Mouse (Mus musculus) left cerebral cortex, postnatal 25 days (tissue): ENCODE measurements around the gene St7. TPM values are rescaled to one million over a fixed set of nuclear protein-coding genes. Genes with fewer than 3 reads are reported as not detected.
A peak's percentile ranks its signal among the peaks of the same experiment; 100 is the strongest.

Experiments used
- DNase-seq, 2 experiments: peaks; one replicate each; pipeline ENCODE4 v3.0.0; 2022; ENCODE audit warnings: low spot score in 2 of 2, mixed read lengths in 1 of 2
- intact Hi-C: fragments of 180-260 bp; cut with DNase I; formaldehyde crosslinking; loops from one replicate; pipeline ENCODE4 v1.15.1; 2025
- total RNA-seq, 2 experiments: library from RNA; stranded (reverse); gene quantifications; 2 replicates each; pipeline ENCODE4 v1.2.3; 2021

Gene St7
- total RNA-seq, 2 experiments from 2014 or later = 34.1 to 34.4 TPM

GRCm38 (mm10) chr6:17797271-17797713, 104.6 kb downstream of the St7 start:
- intact Hi-C loops = no loop called here
- DNase-seq = peak in 1 of 2 experiments; percentile 20

GRCm38 (mm10) chr6:17800694-17801093, 108.0 kb downstream of the St7 start:
- intact Hi-C loops = no loop called here
- no peak for DNase-seq

DNA sequence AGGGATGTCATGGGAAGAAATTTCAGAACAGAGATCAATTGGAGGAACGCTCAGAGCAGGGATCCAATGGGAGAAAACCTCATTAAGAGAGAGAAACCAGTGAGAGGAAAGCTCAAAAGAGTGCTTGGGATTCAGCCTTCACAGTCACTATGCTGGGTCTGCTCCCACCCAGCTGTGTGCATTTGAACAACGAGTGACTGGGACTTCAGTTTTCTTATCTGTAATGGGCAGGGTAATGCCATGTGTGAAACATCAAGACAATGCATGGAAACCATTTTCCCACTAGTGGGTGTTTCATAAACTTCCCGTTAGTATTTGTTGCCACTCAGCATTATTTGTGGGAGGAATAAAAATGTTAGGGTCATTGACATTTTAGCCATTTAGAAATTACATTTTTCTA, 111.7 kb downstream of the St7 start:
- intact Hi-C loops = no loop called here
- no peak for DNase-seq

- intact Hi-C loops = no loop called here
- no peak for DNase-seq
Observed at GRCm38 (mm10) chr6:17806569-17806968, 113.8 kb downstream of the St7 start.

DNA sequence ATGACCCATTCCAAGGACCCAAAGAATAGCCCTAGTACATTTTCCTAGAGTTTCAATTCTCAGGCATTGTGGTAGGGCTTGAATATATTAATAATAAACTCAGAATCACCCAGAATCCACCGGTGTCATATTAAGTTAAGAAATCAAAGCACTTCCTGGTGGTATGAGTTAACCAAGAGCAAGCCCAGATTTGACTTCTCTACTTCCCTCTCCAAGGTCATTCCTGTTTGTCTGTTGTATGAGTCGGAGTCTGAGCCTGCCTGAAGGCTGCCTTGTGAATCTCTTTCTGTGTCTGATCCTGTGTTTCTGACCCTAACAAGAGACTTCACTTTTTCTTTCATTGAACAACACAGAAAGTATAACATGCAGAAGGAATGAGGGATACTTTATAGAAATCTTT, 118.3 kb downstream of the St7 start:
- intact Hi-C loops = no loop called here
- DNase-seq = no peak

DNA sequence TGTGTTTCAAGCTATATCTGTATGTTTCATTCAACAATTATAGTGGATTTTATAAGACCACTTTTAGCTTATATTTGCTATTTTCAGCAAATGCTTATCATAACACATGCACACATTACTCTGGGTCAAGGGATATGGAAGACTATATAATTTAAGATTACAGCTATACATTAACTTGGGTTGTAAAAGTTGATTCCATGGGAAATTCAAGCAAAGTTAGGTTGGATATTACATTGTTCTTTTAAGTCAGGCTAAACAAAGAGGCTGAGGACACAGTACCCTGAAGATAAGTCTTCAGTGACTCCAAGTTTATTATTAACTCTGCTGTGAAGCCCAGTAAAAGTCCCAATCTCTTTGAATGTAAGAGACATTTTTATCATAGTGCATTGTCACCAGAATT, 118.8 kb downstream of the St7 start:
- DNase-seq = no peak
- intact Hi-C loops = no loop called here

DNA sequence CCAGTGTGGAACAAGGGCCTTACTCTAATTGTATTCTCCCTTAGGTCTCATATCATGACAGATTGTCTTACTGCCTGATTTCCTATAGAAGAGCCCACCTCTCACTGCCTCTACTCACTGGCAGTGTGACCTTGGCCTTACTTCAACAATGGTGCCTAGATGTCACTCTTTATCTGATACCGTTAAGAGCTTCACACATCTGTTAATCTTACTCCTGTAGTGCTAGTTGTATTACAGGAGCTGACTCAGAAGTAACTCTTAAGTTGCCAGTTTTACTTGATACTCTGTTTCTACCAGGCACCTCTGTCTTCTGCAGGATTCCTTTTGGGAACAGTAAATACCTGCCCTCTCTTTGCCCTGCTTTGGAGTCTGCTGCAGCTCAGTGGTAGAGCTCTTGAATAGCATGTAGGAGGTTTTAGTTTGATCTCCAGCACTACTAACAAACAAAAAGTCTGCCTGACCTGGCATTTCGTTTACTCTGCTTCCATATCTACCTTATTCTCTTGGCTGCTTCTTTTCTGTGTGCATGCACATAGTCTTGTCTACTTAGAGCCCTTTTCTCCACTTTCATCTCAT, 121.4 kb downstream of the St7 start:
- intact Hi-C loops = no loop called here
- no peak for DNase-seq

- intact Hi-C loops = no loop called here
- DNase-seq = no peak
Observed at GRCm38 (mm10) chr6:17816865-17817435, 124.2 kb downstream of the St7 start.

DNA sequence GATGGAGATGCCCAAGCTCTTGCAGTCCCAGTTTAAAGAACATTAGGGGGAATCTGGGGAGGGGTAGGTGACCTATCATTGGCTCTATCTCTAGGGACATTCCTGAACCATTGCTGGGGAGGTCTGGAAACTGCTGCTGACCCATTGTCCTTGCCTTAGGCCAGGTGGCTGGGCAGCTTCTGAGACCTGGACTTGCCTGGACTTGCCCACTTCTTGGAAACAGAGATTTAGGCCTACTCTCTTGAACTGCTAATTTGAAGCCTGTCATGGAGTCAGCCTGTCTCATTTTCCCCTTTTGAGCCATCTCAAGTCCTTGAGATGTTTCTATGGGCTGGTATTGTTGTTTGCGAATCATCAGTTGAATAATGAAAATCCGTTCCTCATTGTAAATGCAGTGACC, 130.9 kb downstream of the St7 start:
- intact Hi-C loops = no loop called here
- DNase-seq = no peak

DNA sequence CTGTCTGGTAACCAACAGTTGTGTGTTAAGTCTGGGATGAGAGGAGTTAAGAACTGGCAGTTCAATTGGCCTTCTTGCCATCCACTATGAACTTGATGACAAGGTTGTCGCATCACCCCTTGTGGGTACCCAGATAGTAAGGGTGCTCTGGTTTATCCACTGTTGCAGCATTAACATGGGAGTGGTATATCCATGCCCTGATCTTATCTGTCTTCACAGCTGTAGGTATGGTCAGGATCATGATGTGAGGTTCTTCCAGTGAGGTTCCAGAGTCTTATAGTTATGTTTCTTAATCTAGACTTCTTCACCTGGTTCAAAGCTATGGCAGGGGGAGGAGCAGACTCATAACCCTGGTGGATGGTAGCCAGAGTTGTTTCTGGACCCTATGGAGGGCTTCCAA, 132.0 kb downstream of the St7 start:
- DNase-seq = no peak
- intact Hi-C loops = loop anchor here (5.0 kb wide), 1 partner anchor 72 kb away; no protein-coding TSS in a partner anchor

DNA sequence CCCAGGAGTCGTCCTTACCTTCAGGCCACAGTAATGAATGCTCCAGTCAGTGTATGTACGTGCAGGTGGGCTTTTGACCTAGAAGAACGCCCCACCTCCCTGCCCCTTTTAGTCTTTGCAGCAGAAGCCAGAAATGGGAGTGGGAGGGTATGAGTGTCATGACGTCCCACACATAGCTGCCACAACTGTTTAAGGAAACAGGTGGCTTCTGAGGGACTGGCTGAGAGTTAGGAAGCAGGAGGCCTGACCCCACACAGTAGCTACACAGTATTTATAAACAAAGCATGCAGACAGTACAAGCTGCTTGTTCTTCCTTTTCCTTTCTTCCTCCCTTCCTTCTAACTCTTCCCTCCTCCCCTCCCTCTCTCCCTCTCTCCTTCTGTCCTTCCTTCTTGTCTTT, 135.6 kb downstream of the St7 start:
- no peak for DNase-seq
- intact Hi-C loops = loop anchor here (5.0 kb wide), 1 partner anchor 76 kb away; no protein-coding TSS in a partner anchor

DNA sequence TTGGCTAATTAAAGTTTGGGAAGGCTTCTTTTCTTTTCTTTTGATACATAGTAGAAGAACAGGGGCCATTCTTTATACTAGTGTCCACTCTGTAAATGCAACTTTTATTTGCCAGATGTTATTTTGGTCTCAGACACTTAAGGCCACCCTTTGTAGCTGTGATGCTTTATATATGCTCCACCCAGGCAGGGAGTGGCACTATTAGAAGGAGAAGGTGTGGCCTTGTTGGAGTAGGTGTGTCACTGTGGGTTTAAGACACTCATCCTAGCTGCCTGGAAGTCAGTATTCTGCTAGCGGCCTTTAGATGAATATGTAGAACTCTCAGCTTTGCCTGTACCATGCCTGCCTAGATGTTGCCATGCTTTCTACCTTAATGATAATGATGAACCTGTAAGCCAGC, 137.2 kb downstream of the St7 start:
- intact Hi-C loops = loop anchor here (5.0 kb wide), 1 partner anchor 78 kb away; no protein-coding TSS in a partner anchor
- no peak for DNase-seq

- intact Hi-C loops = loop anchor here (2.0 kb wide), 1 partner anchor 108 kb away; no protein-coding TSS in a partner anchor
- DNase-seq = peak; percentile 52 to 71
Observed at GRCm38 (mm10) chr6:17834493-17834892, 141.8 kb downstream of the St7 start.

DNA sequence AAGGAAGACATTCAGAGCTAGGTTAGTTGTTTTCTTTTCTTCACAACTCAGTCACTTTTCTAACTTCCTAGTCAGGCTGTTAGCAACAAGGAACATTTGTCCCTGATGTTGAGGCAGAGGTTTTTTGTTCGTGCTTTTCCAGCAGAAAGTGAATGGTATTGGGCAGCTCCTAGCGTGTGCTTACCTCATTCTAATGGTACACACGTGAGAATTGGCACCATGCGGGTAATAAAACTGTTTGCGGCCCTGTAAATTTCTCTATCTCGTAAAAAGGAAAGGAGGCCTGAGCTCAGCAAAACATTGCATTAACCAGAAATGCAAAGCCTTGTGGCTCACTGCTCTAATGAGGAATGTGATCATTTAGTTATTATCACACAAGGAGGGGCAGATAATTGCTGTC, 143.0 kb downstream of the St7 start:
- intact Hi-C loops = loop anchor here (2.0 kb wide), 1 partner anchor 109 kb away; no protein-coding TSS in a partner anchor
- no peak for DNase-seq

- DNase-seq = no peak
- intact Hi-C loops = no loop called here
Observed at GRCm38 (mm10) chr6:17837676-17838075, 144.9 kb downstream of the St7 start.

DNA sequence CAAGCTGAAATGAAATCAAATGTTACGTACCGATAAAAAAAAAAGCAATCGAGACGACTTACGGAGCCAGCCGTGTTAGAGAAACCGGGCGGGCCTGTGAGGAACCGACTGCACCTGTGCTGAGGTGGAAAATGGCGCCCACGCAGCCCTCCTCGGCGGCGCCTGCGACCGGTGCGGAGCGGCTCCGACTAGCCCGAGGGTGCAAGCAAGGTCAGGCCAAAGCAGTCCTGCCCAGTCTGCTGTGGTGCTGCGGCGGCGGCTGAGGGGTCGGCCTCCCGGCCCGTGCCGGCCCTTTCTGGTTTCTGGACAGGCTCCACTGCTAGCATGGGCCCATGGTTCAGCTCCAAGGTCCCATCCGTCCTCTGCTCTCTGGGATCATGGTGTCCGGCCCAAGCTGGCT, 147.7 kb downstream of the St7 start:
- intact Hi-C loops = loop anchor here (10.0 kb wide), 1 partner anchor 816 kb away; no protein-coding TSS in a partner anchor
- DNase-seq = peak in 1 of 2 experiments; percentile 14

DNA sequence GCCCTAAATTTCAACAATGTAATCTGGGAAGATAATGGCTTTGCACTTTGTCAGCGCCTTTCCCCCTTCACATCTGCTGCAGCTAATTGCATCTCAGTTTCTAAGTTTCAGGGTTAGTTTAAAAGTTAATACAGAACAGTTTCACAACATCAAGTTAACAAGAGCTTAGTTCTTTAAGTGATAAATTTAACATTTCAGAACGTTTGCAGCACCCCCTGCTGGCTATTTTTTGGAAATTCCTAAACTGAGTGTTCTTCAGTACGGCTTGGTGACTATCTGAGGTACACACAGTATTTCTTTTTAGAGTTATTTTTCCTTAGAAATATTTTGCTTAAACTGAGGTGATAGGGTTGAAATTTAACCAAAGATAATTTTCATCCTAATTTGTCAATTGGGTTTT, 150.0 kb downstream of the St7 start:
- DNase-seq = peak; percentile 50 to 78
- intact Hi-C loops = loop anchor here (2.0 to 10.0 kb wide), 2 partner anchors 168 to 818 kb away; no protein-coding TSS in a partner anchor

DNA sequence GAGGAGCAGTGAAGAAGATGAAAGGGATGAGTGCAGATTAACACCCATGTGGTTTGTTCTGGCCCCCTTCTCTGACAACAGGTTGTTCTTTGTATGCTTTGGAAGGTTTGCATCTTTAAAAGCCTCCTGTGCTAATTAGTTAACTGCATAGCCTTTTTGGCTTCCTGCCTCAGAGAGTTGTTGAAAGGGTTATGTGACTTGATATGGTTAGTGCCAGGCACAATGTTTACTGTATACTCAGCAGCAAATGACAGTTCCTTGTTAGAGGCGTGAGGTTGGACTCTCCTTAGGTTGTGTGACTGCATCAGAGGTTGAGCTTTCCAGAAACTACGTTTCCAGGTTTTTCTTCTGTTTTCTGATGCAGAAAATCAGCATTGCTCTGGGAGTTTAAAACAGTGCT, 158.6 kb downstream of the St7 start:
- intact Hi-C loops = no loop called here
- DNase-seq = no peak

DNA sequence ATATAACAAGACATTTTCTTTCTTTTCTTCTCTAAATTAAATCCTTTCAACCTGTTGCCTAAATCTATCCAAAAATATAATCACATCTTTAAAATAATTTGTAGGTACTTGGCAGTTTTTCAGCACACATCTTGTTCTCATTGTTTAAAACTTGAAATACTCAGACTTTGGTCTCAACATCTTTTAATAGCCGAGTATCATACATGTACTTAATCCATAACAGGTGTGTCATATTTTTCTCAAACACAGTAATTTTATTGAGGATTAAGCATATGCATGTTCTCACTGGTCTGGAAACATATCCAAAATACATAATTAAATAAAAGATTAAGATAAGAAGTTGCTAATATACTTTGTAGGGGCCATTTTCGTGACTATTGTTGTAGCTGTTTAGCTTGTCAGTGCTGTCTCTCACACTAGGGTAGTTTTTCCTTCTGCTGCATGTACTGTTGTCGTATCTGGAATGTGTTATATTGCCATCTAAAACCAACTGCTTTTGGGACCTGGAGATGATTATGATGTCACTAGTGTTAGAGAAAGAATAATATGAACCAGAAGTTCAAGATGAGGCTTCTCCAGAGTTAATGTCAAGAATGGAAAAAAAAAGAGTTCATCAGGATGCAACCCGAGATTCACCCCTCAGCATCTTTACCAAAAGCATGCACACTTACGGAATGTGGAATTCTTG, 161.0 kb downstream of the St7 start:
- intact Hi-C loops = no loop called here

GRCm38 (mm10) chr6:17855616-17856015, 162.9 kb downstream of the St7 start:
- intact Hi-C loops = no loop called here

More for the DNA sequence above, 161.0 kb downstream of the St7 start:
- no peak for DNase-seq

DNA sequence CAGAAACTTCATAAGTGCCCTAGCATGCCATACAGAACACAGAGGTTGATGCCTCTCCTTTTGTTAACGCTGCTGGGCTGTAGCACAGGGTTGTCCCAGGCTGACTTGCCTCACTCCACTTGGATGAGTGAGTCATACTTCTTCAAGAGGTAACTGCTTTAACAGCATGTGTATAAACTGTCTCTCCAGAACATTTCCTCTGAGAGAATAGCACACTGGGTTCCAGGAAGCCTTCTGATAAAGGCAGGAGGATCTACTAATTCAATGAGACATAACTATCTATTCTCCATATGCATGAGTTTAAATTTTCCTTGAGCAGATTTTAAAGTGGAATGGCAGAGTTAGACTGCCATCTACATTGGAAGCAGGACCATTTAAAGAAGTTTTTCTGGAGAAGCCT, 166.8 kb downstream of the St7 start:
- DNase-seq = peak in 1 of 2 experiments; percentile 65
- intact Hi-C loops = no loop called here

More at GRCm38 (mm10) chr6:17855616-17856015, 162.9 kb downstream of the St7 start:
- no peak for DNase-seq
